Mouse (Mus musculus): ENCODE data around the gene Oas3.
A peak's percentile ranks its signal among the peaks of the same experiment; 100 is the strongest.

Oas3 gene

DNA sequence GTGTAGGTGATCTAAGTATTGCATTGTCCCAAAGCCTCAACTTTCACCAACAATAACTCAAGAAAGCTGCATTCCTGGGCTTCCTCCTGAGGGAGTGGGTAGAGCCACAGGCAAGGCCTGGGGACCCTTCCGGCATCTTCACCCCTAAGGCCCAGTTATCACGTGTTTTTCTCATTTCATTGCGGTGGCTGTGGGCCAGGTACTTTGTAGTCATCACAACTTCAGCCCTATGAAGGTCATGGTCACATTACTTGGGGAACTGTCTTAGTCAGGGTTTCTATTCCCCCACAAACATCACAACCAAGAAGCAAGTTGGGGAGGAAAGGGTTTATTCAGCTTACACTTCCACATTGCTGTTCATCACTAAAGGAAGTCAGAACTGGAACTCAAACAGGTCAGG lies 24.7 kb downstream of the Oas3 start:
- no peak for DNase-seq (ENCODE audit: low spot score)

GRCm38 (mm10) chr5:120751206-120751605 lies 26.3 kb downstream of the Oas3 start:
- no peak for DNase-seq (ENCODE audit: low spot score)

DNA sequence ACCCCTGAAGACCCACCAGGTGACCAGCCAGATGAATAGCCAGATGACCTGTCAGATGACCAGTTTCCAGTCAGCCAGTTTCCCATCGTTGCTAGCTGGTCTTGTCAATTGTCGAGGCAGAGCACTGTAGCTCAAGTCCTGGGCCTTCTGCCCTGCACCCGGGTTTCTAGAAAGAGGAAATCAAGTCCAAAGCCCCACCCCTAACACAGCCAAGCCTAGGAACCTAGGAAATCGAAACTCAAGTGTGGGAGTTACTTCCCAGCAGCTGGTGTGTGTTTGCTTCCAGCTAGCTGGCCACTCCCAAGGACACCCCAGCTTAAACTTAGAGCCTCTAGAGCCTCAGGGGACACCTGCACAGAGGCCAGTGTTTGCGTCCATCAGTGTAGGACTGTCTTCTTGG lies 27.8 kb downstream of the Oas3 start, which contains the start of gene Oas2:
Oas2 (minus strand) TSS at position 166 of the 400 bp plus-strand sequence.
- no peak for DNase-seq (ENCODE audit: low spot score)

- DNase-seq (ENCODE audit: low spot score): no peak
Measured at GRCm38 (mm10) chr5:120746451-120746850, 31.0 kb downstream of the Oas3 start.

DNA sequence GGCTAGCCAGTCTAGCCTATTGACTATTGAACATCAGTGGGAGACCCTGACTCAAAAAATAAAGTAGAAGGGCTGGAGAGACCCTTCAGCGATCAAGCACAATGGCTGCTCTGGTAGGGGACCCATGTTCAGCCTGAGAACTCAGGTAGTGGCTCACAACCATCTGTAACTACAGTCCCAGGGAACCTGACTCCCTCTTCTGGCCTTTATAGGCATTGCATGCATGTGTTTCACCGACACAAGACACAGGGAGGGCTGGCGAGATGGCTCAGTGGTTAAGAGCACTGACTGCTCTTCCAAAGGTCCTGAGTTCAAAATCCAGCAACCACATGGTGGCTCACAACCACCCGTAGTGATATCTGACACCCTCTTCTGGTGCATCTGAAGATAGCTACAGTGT lies 35.3 kb downstream of the Oas3 start:
- DNase-seq (ENCODE audit: low spot score): no peak

DNA sequence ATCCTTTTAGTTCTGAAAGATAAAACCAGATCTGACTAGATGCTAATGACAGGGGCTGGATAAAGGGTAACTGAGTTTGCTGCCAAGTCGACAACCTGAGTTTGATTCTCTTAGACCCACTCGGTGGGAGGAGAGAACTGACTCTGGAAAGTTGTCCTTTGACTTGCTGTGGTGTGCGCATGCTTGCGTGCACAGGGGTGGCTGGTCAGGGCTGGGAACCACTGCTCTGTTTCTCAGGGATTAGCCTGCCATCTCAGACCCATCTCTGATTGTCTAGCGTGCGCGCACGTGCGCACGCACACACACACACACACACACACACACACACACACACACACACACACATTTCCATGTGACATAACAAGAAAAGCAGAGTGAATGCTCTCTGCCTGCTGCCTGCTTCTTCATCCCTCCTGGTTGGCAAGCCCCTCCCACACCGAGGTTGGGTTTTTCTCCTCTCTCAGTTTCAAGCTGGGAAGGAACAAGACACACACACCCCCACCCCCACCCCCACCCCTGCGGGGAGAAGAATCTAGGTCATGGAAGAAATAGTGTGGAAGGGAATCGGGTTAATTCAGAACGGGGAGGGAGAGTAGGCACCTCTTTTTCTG lies 43.0 kb downstream of the Oas3 start:
- DNase-seq (ENCODE audit: low spot score): no peak

DNA sequence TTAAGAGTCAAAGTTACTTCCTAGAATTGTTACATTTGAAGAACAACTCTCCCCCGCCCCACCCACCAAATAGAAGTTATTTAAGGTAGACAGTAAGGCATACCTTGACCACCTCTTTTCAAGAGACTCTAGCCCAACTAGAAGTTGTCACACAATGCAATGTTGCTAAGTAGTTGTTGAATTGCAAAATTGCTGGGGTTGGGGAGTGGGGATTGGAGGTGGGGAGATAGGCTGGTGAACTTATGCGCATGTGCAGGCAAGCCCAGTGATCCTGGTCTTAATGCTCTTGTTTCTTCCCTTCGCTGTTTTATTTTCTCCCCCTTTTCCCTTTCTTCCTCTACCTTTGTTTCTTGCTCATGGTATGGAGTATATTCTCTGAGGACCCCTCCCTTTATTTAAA lies 43.8 kb downstream of the Oas3 start:
- DNase-seq (ENCODE audit: low spot score): no peak

GRCm38 (mm10) chr5:120732740-120733139 lies 44.7 kb downstream of the Oas3 start:
- DNase-seq (ENCODE audit: low spot score): no peak

GRCm38 (mm10) chr5:120729319-120729718 lies 48.1 kb downstream of the Oas3 start:
- no peak for DNase-seq (ENCODE audit: low spot score)

DNA sequence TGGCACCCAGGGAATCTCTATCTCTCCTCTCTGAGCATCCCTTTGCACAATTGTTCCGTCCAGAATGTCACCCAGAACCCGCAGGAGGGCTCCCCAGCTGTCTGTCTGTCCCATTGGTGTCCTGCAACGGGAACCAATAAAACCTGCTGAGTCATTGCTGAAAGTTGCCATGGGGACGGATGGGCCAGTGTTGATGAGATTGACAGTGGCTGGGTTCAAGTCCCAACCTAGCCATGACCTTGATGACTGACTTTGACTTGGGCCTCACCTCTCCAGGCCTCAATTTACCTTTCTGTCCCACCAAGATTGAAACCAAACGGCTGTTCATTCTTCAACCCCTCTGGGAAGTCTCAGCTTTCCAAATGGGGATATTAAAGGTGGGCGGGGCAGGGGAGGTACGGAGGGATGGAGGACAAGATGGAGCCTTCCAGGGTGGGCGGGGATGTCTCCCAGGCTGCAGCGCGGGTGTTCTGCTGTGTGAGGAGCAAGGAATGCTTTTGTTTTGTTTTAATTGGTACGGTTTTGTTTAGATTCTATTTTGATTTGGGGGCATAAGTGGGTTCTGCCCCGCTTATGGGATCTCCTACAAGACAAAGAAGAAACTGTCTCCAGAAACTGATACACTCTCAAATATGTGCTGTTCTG lies 51.5 kb downstream of the Oas3 start:
- DNase-seq (ENCODE audit: low spot score): no peak

GRCm38 (mm10) chr5:120721005-120721404 lies 56.5 kb downstream of the Oas3 start:
- no peak for DNase-seq (ENCODE audit: low spot score)

DNA sequence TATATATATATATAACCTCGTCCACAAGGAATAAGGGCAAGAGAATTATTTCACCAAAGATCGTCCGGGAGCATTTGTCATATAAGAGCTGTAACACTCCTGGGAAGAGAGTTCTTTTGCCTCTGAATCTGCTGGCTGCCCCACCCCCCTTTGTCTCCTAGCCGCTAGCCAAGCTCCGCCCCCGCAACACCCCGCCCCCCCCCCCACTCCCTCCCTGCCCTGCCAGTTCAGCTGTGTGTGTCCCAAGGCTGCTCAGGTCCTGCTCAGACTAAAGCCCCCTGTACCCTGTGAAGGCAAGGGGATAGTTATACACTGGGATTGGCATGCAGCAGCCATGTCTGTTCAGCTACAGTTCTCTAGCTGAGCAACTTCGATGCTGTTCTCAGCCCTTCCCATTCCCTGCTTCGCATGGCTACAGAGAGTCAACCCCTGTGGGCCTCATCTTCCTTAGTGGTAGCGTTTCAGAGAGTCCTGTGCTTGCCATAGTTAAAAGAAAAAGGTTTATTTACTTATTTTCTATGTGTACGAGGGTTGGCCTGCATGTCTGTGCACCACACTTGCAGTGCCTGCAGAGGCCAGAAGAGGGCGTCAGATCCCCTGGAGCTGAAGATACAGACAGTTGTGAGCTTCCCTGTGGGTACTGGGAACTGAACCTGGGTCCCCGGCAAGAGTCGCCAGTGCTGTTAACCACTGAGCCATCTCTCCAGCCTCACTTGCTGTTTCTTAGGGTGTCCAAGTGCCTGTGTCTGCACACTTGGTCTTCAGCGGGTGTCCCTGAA lies 58.7 kb downstream of the Oas3 start:
- DNase-seq (ENCODE audit: low spot score): no peak

- DNase-seq (ENCODE audit: low spot score): no peak
Measured at GRCm38 (mm10) chr5:120717136-120717535, 60.3 kb downstream of the Oas3 start.

DNA sequence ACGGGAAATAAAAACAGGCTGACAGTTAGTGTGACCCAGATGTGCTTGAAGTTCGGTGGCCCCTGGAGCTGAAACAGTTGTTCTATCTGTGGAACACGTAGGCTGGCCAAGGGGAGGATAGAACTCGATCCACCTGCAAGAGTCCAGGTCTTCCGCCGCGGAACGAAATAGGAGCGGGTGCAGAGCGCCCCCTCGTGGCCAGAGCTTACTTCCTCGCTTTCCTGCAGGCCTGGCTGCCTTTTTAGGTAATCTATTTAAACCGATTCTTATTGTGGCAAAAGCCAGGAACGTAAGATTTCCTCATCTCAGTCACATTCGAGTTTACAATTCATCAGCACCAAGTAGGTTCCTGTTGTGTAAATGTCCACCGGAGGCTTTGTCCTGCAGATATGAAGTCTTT lies 63.1 kb downstream of the Oas3 start:
- DNase-seq (ENCODE audit: low spot score): peak; percentile 39

GRCm38 (mm10) chr5:120712721-120713120 lies 64.7 kb downstream of the Oas3 start:
- no peak for DNase-seq (ENCODE audit: low spot score)

GRCm38 (mm10) chr5:120711827-120712226 lies 65.6 kb downstream of the Oas3 start, which contains the start of gene Dtx1:
TSS of gene Dtx1 (minus strand) at chr5:120711927.
- DNase-seq (ENCODE audit: low spot score): no peak

- DNase-seq (ENCODE audit: low spot score): no peak
Measured at GRCm38 (mm10) chr5:120711416-120711815, 66.0 kb downstream of the Oas3 start.

GRCm38 (mm10) chr5:120710826-120711248 lies 66.6 kb downstream of the Oas3 start:
- DNase-seq (ENCODE audit: low spot score): no peak

DNA sequence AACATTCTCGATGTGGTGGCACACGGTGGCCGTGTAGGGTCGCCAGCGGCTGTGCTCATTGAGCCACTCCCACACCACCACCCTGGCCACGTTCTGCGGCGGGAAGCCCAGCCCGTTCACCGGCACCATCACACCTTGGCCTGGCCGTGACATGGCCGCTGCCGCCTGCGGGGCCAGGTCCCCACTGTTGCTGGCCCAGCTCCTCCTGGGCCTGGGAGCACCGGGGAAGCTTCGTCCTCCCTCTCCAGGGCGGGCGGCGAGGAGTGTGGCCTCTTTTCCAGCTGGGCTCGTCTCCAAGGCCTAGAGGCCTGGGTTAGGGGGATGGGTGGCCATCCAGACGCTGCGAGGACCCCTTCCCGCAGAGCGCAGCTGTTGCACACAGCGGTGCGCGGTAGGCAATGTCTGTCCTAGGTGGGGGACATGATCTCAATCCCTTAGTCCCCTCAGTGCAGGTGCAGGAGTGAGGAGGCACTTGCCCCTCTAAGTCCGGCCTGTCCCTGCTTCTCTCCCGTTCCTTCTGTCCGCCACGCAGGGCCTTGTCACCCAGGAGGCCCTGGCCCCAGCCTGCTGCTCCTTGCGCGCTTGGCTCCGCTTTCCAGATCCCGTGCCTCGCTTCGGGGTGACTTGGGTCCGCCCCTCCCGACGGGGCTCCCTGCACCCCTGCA lies 67.2 kb downstream of the Oas3 start:
- DNase-seq (ENCODE audit: low spot score): no peak

GRCm38 (mm10) chr5:120706976-120707375 lies 70.5 kb downstream of the Oas3 start:
- DNase-seq (ENCODE audit: low spot score): no peak

DNA sequence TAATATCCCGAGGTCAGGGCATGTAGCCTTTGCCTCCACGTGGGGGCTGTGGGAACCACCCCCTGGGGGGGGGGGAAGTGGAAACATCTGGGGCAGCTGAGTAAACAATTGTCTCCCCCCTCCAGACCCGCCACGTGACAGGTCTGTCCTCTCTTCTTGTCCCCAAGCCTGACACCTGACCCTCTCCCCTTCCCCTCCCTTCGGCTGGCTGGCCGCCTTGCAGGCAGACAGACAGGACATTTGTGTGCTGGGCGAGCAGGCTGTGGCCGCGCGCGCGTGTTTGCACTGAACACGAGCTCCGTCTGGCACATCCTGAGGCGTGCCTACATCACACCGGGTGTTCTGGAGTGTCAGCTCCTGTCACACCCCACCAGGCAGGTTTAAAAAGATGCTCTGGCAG lies 70.9 kb downstream of the Oas3 start:
- peak; percentile 25 for DNase-seq (ENCODE audit: low spot score)

GRCm38 (mm10) chr5:120704421-120704820 lies 73.0 kb downstream of the Oas3 start:
- no peak for DNase-seq (ENCODE audit: low spot score)

DNA sequence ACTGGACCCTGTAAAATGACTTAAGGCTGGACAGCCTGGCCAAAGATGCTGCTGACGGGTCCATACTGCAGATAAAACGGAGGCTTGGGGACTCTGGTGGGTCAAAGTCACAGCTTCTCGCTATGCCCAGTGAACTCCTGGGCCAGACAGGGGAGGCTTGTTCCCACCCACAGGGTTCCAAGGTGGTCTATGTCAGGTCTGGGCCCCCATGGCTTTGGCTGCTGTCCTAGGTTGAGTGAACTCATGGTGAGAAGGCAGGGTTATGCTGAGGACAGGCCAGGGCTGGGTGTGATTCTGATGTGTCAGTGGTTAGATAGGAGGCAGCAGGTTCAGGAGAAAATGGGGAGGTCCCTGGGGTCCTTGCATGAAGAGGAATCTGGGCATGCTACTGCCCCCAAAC lies 73.8 kb downstream of the Oas3 start:
- no peak for DNase-seq (ENCODE audit: low spot score)

Measured in yolk sac, embryonic 10.5 days (tissue).